Mouse (Mus musculus) E14TG2a.4 (cell line): ENCODE results near the gene Bsg.

Source experiments
- CTCF ChIP-seq: conservative IDR thresholded peaks from 2 replicates; pipeline ENCODE4 v1.5.1; 2014; ENCODE audit warnings: low read length
- POU5F1 ChIP-seq: IDR thresholded peaks from 2 replicates; pipeline ENCODE4 v1.6.1; 2014; ENCODE audit warnings: low read length, borderline replicate concordance

- TF ChIP-seq CTCF (no peak), POU5F1 (no peak)
Observed at GRCm38 (mm10) chr10:79729357-79729965, 25.2 kb downstream of the Bsg start.
